In genomic region chr3:97691443-97692017, GRCm38 (mm10) we compare ENCODE assay signal across 18 mouse cellular contexts. TPM values are rescaled to one million over a fixed set of nuclear protein-coding genes. Genes with fewer than 3 reads are reported as not detected.
DNase-seq lines count a peak whose midpoint lies in the region; ATAC-seq and TF ChIP-seq lines count a peak whose summit lies in the region.
"Had no signal": no experiment of that assay in that cellular context is flagged by ENCODE, and none has a peak within 500 bp of the region (broad histone marks: within the 10 kb centered on the region; RNA-seq: fewer than 3 reads in every experiment).

No protein-coding gene starts in this region.

- intact Hi-C loops in heart, adult 2 months (cut with DNase I): no loop called here
- intact Hi-C loops in left cerebral cortex, postnatal 14 days (cut with DNase I): no loop called here
- intact Hi-C loops in left cerebral cortex, postnatal 4 days (cut with DNase I): loop anchor here (10.0 kb wide), 1 partner anchor 63 kb away; no protein-coding TSS in a partner anchor

- H3K27me3 ChIP-seq in heart, embryonic 10.5 days (ENCODE audit: insufficient read depth, poor library complexity, severe bottlenecking): no peaks in the 10 kb centered on the region
- H3K27me3 ChIP-seq in heart, adult 2 months (ENCODE audit: control insufficient read depth, insufficient read depth, low read length): no peaks in the 10 kb centered on the region
- H3K27me3 ChIP-seq in hindbrain, postnatal 0 days (ENCODE audit: insufficient read depth, low read length): no peaks in the 10 kb centered on the region

- no peak for DNase-seq in heart, embryonic 10.5 days (ENCODE audit: low spot score)
- no peak for DNase-seq in heart, adult 2 months
- DNase-seq in left cerebral cortex, postnatal 14 days (ENCODE audit: low spot score in 2 of 2): peak; percentile 23 to 59
- DNase-seq in left cerebral cortex, postnatal 4 days: no peak
- DNase-seq in brain, embryonic 14.5 days (ENCODE audit: low read depth): peak; percentile 55
- peak; percentile 15 for DNase-seq in hindbrain, postnatal 0 days (ENCODE audit: low spot score)
- DNase-seq in adrenal gland, adult 2 months: no peak
- no peak for DNase-seq in adrenal gland, adult 8-10 months
- DNase-seq: adrenal gland, postnatal 25 days; lung, adult 18-20 months; thymus, postnatal 14 days had no signal

- no peak for TF ChIP-seq POLR2A in heart, adult 2 months (IDR thresholded peaks at IDR 0.05; ENCODE audit: insufficient read depth, low read depth, low read length)
- TF ChIP-seq POLR2A in brain, embryonic 14.5 days (IDR thresholded peaks at IDR 0.05; ENCODE audit: borderline replicate concordance, extremely low read depth, insufficient read depth, insufficient read length, poor library complexity, severe bottlenecking): no peak

- TF ChIP-seq CTCF in heart, adult 2 months (IDR thresholded peaks at IDR 0.05): no peak
- TF ChIP-seq CTCF in brain, embryonic 14.5 days (IDR thresholded peaks at IDR 0.05; ENCODE audit: borderline replicate concordance, extremely low read depth, insufficient read depth, insufficient read length): no peak
- TF ChIP-seq CTCF in hindbrain, postnatal 0 days (IDR thresholded peaks at IDR 0.05; ENCODE audit: low read depth): no peak

- H3K27ac ChIP-seq in heart, embryonic 10.5 days: peak overlapping the region; percentile 59
- H3K27ac ChIP-seq in heart, adult 2 months: no peak overlapping the region
- H3K27ac ChIP-seq in hindbrain, postnatal 0 days: no peak overlapping the region
- H3K27ac ChIP-seq: kidney, postnatal 0 days had no signal

- H3K9ac ChIP-seq in heart, adult 2 months (ENCODE audit: low read depth, low read length): no peak overlapping the region
- no peak overlapping the region for H3K9ac ChIP-seq in hindbrain, postnatal 0 days (replicated peaks; ENCODE audit: low read length)

- no peak for TF ChIP-seq EP300 in heart, adult 2 months (IDR thresholded peaks at IDR 0.05; ENCODE audit: insufficient read depth, low read depth, low read length)

- no peaks in the 10 kb centered on the region for H3K79me2 ChIP-seq in heart, adult 2 months (replicated peaks; ENCODE audit: control insufficient read depth, insufficient read depth, low read length)

- peaks cover 69% of the 10 kb centered on the region for H3K36me3 ChIP-seq in heart, embryonic 10.5 days
- no peaks in the 10 kb centered on the region for H3K36me3 ChIP-seq in heart, adult 2 months (ENCODE audit: control insufficient read depth, insufficient read depth, low read length)
- peaks cover 38% of the 10 kb centered on the region for H3K36me3 ChIP-seq in hindbrain, postnatal 0 days (ENCODE audit: insufficient read depth, low read length)
- H3K36me3 ChIP-seq: G1E had no signal

- peaks cover 26% of the 10 kb centered on the region for H3K4me1 ChIP-seq in heart, embryonic 10.5 days
- no peaks in the 10 kb centered on the region for H3K4me1 ChIP-seq in heart, adult 2 months (ENCODE audit: control insufficient read depth, insufficient read depth, low read length)
- no peaks in the 10 kb centered on the region for H3K4me1 ChIP-seq in hindbrain, postnatal 0 days (ENCODE audit: insufficient read depth, low read length)

- H3K9me3 ChIP-seq in heart, embryonic 10.5 days: no peaks in the 10 kb centered on the region
- no peaks in the 10 kb centered on the region for H3K9me3 ChIP-seq in hindbrain, postnatal 0 days (ENCODE audit: low read length)
- H3K9me3 ChIP-seq: G1E had no signal

- 56% methylated on average over 12 of the region's 12 CpGs for WGBS in heart, embryonic 10.5 days
- WGBS in heart, adult 2 months: 59% methylated on average over 12 of the region's 12 CpGs
- WGBS in hindbrain, postnatal 0 days: 52% methylated on average over 12 of the region's 12 CpGs

- no peak overlapping the region for H3K4me3 ChIP-seq in heart, embryonic 10.5 days
- H3K4me3 ChIP-seq in heart, adult 2 months: no peak overlapping the region
- H3K4me3 ChIP-seq in hindbrain, postnatal 0 days (ENCODE audit: low read length): no peak overlapping the region

- peak; percentile 25; the same call in 1 of the 2 replicates for ATAC-seq in hindbrain, postnatal 0 days

- H3K4me2 ChIP-seq in hindbrain, postnatal 0 days (ENCODE audit: low read depth, low read length): no peak overlapping the region

RNA-seq across cellular contexts. Expression of gene Gm17651, which starts 17.0 kb away (rescaled TPM):
- not detected in 2 replicates for polyA plus RNA-seq in heart, embryonic 10.5 days (2016; fragmentation: Nextera tagmentation; extraction: Ambion mirVana)
- total RNA-seq in heart, adult 2 months (2021): not detected
- polyA plus RNA-seq in heart, adult 2 months (2012; rRNA removed): not detected in 2 replicates
- not detected for total RNA-seq in left cerebral cortex, postnatal 14 days (2021)
- total RNA-seq in left cerebral cortex, postnatal 4 days (2021): not detected
- polyA plus RNA-seq in brain, embryonic 14.5 days (2012; rRNA removed): not detected in 2 replicates
- total RNA-seq in hindbrain, postnatal 0 days (2014; rRNA removed): not detected in 2 replicates
- not detected in 2 replicates for polyA plus RNA-seq in hindbrain, postnatal 0 days (2015; fragmentation: Nextera tagmentation; extraction: Ambion mirVana)
- total RNA-seq in adrenal gland, adult 2 months (2021): not detected
- not detected in 2 replicates for polyA plus RNA-seq in adrenal gland, adult 2 months (2012; rRNA removed)
- not detected for total RNA-seq in adrenal gland, adult 8-10 months (2022)
- total RNA-seq: adrenal gland, postnatal 25 days; G1E; gastrocnemius, adult 18-20 months; layer of hippocampus, postnatal 14 days; neutrophil, adult 5-6 weeks had no signal
- polyA plus RNA-seq: G1E; kidney, postnatal 0 days; limb, embryonic 14.5 days; stomach, embryonic 14.5 days had no signal

RNA-seq across cellular contexts. Expression of gene Prkab2, which starts 33.5 kb away (rescaled TPM):
- polyA plus RNA-seq in heart, embryonic 10.5 days (2016; fragmentation: Nextera tagmentation; extraction: Ambion mirVana): 16.2 and 25.6 TPM in 2 replicates
- 10 to 100 TPM; 20.2 to 20.6 TPM for total RNA-seq in heart, adult 2 months (2021)
- 21.6 and 45.2 TPM in 2 replicates for polyA plus RNA-seq in heart, adult 2 months (2012; rRNA removed)
- total RNA-seq in left cerebral cortex, postnatal 14 days (2021): 10 to 100 TPM; 29.8 to 31.8 TPM
- total RNA-seq in left cerebral cortex, postnatal 4 days (2021): 10 to 100 TPM; 31.2 to 33.0 TPM
- 17.3 and 18.4 TPM in 2 replicates for polyA plus RNA-seq in brain, embryonic 14.5 days (2012; rRNA removed)
- total RNA-seq in hindbrain, postnatal 0 days (2014; rRNA removed): 21.6 and 22.0 TPM in 2 replicates
- 15.9 and 16.1 TPM in 2 replicates for polyA plus RNA-seq in hindbrain, postnatal 0 days (2015; fragmentation: Nextera tagmentation; extraction: Ambion mirVana)
- 1 to 10 TPM; 8.3 to 9.6 TPM for total RNA-seq in adrenal gland, adult 2 months (2021)
- 3.1 and 3.9 TPM in 2 replicates for polyA plus RNA-seq in adrenal gland, adult 2 months (2012; rRNA removed)
- total RNA-seq in adrenal gland, adult 8-10 months (2022): 10 to 100 TPM in 2 of 4 experiments, 1 to 10 TPM in 2; 7.0 to 13.1 (median 10.2) TPM

Comparison
In these comparisons a context has a peak if more than half of its experiments do, and no peak if none do; other contexts are left out.
1. DNase-seq: peak in left cerebral cortex, postnatal 14 days (2 of 2), brain, embryonic 14.5 days (single experiment) and hindbrain, postnatal 0 days (single experiment); none in heart, embryonic 10.5 days (single experiment), heart, adult 2 months (0 of 2), left cerebral cortex, postnatal 4 days (single experiment), adrenal gland, adult 2 months (single experiment) and adrenal gland, adult 8-10 months (single experiment).